Mouse (Mus musculus) naive thymus-derived CD4-positive, alpha-beta T cell, adult 5 months (primary cell): ENCODE measurements around the gene Gm19965. TPM values are rescaled to one million over a fixed set of nuclear protein-coding genes. Genes with fewer than 3 reads are reported as not detected.

ENCODE experiments used
- polyA plus RNA-seq: library from polyadenylated mRNA; unstranded; fragments of 100-300 nt; shearing (Covaris generic); gene quantifications from one replicate; pipeline ENCODE4 v1.2.1, GENCODE M21; 2017

Gene Gm19965
- not detected for polyA plus RNA-seq

DNA sequence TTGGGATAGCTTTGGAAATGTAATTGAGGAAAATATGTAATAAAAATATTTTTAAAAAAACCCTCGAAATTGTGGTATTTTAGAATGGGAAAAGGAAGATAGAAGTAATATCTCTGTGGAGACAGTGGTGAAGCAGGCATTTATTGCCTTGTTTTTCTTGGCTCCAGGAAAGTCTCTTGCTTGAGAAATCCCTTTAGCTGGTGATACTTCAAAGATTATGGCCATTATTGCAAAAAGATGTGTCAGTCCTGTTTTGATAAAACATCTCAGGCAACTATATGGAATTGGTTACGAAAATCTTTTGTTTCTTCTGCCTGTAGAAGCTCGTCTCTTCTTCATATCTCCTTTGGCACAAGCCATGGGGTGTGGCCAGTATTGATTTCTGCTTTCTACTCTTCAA, at the start of gene Gm19965:
Gm19965 (plus strand) TSS at position 301 of the 400 bp plus-strand sequence.

